Mouse (Mus musculus): ENCODE data around the gene Btbd11. TPM values are rescaled to one million over a fixed set of nuclear protein-coding genes. Genes with fewer than 3 reads are reported as not detected.

Gene Btbd11
- polyA plus RNA-seq, 1 experiment from 2014 or later = 0.39 TPM

DNA sequence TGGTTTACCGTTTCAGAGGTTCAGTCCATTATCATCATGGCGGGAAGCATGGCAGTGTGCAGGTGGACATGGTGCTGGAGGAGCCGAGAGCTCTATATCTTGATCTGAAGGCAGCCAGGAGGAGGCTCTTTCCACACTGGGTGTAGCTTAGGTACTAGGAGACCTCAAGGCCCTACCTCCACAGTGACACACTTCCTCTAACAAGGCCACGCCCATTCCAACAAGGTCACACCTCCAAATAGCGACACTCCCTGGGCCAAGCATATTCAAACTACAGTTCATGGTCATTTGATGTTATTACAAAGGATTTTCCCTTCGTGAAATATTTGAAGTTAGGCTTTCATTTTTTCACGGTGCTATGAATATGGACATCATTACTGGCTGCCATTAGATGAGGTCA, 3.6 kb upstream of the Btbd11 start:
- no peaks in the 10 kb centered on the region for H3K9me3 ChIP-seq (ENCODE audit: control insufficient read depth)
- 83% methylated on average over 7 of the region's 7 CpGs for WGBS
- H3K27ac ChIP-seq (ENCODE audit: low read depth, low read length) = no peak overlapping the region
- no peak for TF ChIP-seq CTCF (IDR thresholded peaks at IDR 0.05; ENCODE audit: low read depth)
- no peak overlapping the region for H3K4me2 ChIP-seq (replicated peaks; ENCODE audit: low read depth)
- no peak overlapping the region for H3K4me3 ChIP-seq (ENCODE audit: low read depth, low read length)
- H3K36me3 ChIP-seq (ENCODE audit: control insufficient read depth, insufficient read depth) = no peaks in the 10 kb centered on the region
- H3K9ac ChIP-seq (ENCODE audit: low read depth, low read length) = no peak overlapping the region
- peaks cover 6% of the 10 kb centered on the region; the same call in 1 of the 2 replicates for H3K4me1 ChIP-seq (replicated peaks; ENCODE audit: control insufficient read depth, insufficient read depth, low read length)
- ATAC-seq = no peak
- peaks cover 10% of the 10 kb centered on the region for H3K27me3 ChIP-seq (replicated peaks; ENCODE audit: control insufficient read depth, insufficient read depth, low read length)

DNA sequence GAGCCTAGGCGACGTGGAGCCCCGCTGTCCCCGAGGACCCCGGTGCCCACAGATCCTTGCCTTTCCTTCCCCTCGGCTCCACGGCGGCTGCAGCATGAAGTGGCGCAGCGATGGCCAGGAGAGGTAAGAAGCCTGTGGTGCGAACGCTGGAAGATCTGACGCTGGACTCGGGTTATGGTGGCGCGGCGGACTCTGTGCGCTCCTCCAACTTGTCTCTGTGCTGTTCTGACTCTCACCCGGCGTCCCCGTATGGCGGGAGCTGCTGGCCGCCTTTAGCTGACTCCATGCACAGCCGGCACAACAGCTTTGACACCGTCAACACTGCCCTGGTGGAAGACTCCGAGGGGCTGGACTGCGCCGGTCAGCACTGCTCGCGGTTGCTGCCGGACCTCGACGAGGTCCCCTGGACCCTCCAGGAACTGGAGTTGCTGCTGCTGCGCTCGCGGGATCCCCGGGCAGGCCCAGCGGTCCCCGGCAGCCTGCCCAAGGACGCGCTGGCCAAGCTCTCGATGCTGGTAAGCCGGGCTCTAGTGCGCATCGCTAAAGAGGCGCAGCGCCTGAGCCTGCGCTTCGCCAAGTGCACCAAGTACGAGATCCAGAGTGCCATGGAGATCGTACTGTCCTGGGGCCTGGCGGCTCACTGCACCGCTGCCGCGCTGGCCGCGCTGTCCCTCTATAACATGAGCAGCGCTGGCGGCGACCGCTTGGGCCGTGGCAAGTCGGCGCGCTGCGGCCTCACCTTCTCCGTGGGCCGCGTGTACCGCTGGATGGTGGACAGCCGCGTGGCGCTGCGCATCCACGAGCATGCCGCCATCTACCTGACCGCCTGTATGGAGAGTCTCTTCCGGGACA, 831 bp downstream of the Btbd11 start:
- Histone ChIP-seq H3K4me1 (replicated peaks; ENCODE audit: control insufficient read depth, insufficient read depth, low read length) (peaks cover 7% of the 10 kb centered on the region; the same call in 1 of the 2 replicates), H3K4me2 (replicated peaks; ENCODE audit: low read depth) (peak overlapping the region; percentile 99), H3K9ac (ENCODE audit: low read depth, low read length) (peak overlapping the region; percentile 48), H3K9me3 (ENCODE audit: control insufficient read depth) (no peaks in the 10 kb centered on the region), H3K27me3 (replicated peaks; ENCODE audit: control insufficient read depth, insufficient read depth, low read length) (peaks cover 23% of the 10 kb centered on the region), H3K27ac (ENCODE audit: low read depth, low read length) (no peak overlapping the region), H3K36me3 (ENCODE audit: control insufficient read depth, insufficient read depth) (no peaks in the 10 kb centered on the region), H3K4me3 (ENCODE audit: low read depth, low read length) (peak overlapping the region; percentile 59)
- WGBS = under 1% methylated on average over 78 of the region's 78 CpGs
- TF ChIP-seq CTCF (IDR thresholded peaks at IDR 0.05; ENCODE audit: low read depth) = no peak
- ATAC-seq = peak; percentile 28; the same call in 1 of the 2 replicates

DNA sequence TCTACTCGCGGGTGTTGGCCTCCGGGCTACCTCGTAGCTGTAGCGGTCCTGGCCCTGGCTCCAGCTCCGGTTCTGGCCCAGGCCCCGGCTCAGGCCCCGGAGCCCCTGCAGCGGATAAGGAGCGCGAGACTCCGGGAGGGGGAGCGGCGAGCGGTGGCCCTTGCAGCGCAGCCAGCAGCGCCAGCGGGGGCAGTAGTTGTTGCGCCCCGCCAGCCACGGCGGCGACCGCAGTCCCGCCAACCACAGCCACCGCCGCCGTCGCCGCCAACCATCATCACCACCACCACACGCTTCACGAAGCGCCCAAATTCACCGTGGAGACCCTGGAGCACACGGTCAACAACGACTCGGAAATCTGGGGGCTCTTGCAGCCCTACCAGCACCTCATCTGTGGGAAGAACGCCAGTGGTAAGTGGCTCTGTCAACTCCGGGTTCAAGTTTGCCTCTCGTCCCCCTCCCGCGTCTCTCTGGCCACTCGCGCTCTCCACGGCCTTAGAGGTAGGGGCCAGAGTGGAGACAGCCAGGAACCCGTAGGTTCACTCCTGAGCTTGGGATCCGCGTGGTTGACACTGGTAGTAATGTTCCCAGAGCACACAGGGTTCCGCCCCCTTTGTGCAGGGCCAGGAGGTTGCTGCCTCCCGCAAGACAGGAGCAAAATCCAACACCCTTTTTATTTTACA, 1.6 kb downstream of the Btbd11 start:
- TF ChIP-seq CTCF (IDR thresholded peaks at IDR 0.05; ENCODE audit: low read depth) = no peak
- 2% methylated on average over 50 of the region's 50 CpGs for WGBS
- H3K9ac ChIP-seq (ENCODE audit: low read depth, low read length) = peak overlapping the region; percentile 48; the same call in 1 of the 2 replicates

DNA sequence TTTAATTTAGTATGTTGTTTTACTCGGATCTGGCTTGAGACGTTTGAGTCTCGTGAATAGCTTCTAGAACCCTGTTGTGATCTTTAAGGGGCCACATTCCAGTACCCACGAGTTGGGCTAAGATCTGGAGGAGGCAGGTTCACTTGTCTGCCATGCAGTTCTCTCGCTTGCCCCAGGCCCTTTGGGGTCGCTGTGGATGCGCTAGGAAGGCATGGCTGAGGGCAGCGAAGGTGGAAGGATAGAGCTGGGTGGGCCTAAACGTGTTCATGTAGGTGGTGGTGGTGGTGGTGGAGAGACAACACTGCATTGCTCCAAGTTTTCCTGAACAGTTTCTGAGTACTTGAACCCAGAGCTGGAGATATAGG, 2.1 kb downstream of the Btbd11 start:
- Histone ChIP-seq H3K27ac (ENCODE audit: low read depth, low read length) (no peak overlapping the region), H3K27me3 (replicated peaks; ENCODE audit: control insufficient read depth, insufficient read depth, low read length) (peaks cover 23% of the 10 kb centered on the region), H3K36me3 (ENCODE audit: control insufficient read depth, insufficient read depth) (no peaks in the 10 kb centered on the region), H3K4me3 (ENCODE audit: low read depth, low read length) (peak overlapping the region; percentile 59), H3K9ac (ENCODE audit: low read depth, low read length) (no peak overlapping the region), H3K4me1 (replicated peaks; ENCODE audit: control insufficient read depth, insufficient read depth, low read length) (peaks cover 7% of the 10 kb centered on the region; the same call in 1 of the 2 replicates), H3K9me3 (ENCODE audit: control insufficient read depth) (no peaks in the 10 kb centered on the region), H3K4me2 (replicated peaks; ENCODE audit: low read depth) (peak overlapping the region; percentile 99)
- ATAC-seq = no peak
- 8% methylated on average over 9 of the region's 9 CpGs for WGBS
- peak; percentile 67 for TF ChIP-seq CTCF (IDR thresholded peaks at IDR 0.05; ENCODE audit: low read depth)

More for the DNA sequence above, 1.6 kb downstream of the Btbd11 start:
- Histone ChIP-seq H3K27me3 (replicated peaks; ENCODE audit: control insufficient read depth, insufficient read depth, low read length) (peaks cover 23% of the 10 kb centered on the region), H3K36me3 (ENCODE audit: control insufficient read depth, insufficient read depth) (no peaks in the 10 kb centered on the region), H3K9me3 (ENCODE audit: control insufficient read depth) (no peaks in the 10 kb centered on the region), H3K4me1 (replicated peaks; ENCODE audit: control insufficient read depth, insufficient read depth, low read length) (peaks cover 7% of the 10 kb centered on the region; the same call in 1 of the 2 replicates), H3K4me3 (ENCODE audit: low read depth, low read length) (peak overlapping the region; percentile 59), H3K4me2 (replicated peaks; ENCODE audit: low read depth) (peak overlapping the region; percentile 99), H3K27ac (ENCODE audit: low read depth, low read length) (no peak overlapping the region)
- no peak for ATAC-seq

DNA sequence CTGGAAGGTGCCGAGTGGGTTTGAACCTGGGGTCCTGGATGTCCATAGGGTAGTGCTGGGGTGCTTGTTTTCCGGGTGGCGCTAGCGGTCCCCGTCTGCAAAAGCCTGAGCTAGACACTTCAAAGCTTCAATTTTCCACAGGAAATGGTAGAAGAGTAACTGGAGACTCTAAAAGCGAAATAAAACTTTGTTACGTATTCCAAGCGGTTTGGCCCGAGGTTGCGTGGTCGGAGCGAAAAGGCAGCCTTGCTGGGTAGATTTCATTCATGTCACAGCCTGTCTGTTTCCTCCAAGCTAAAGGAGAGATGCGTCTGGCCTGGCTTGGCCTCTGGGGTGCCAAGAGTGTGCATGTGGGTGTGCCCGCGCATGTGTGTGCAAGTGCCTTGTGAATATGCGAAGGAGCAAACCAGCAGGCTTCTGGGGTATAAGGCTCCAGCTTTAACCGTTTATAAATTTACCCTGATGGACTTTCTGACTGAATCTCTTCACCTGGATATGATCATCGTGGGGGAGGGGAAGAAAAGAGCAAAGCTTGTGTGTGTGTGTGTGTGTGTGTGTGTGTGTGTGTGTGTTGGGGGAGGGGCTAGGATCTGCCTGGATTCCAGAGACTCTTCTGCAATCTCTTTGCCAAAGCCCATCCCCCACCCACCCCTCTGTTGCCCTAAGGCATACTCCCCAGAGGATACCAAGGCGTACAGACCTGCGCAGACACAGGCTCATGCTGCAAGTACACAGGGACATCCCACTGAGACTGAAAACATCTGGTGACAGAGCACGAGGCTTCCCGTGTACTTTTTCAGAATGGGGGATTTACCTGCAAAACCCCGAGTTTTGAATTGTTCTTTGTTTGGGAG, 2.9 kb downstream of the Btbd11 start:
- WGBS = 64% methylated on average over 23 of the region's 23 CpGs
- TF ChIP-seq CTCF (IDR thresholded peaks at IDR 0.05; ENCODE audit: low read depth) = no peak
- H3K4me2 ChIP-seq (replicated peaks; ENCODE audit: low read depth) = no peak overlapping the region
- H3K27me3 ChIP-seq (replicated peaks; ENCODE audit: control insufficient read depth, insufficient read depth, low read length) = peaks cover 23% of the 10 kb centered on the region
- H3K4me3 ChIP-seq (ENCODE audit: low read depth, low read length) = no peak overlapping the region
- no peak overlapping the region for H3K9ac ChIP-seq (ENCODE audit: low read depth, low read length)
- no peaks in the 10 kb centered on the region for H3K36me3 ChIP-seq (ENCODE audit: control insufficient read depth, insufficient read depth)
- no peak overlapping the region for H3K27ac ChIP-seq (ENCODE audit: low read depth, low read length)
- H3K9me3 ChIP-seq (ENCODE audit: control insufficient read depth) = no peaks in the 10 kb centered on the region
- H3K4me1 ChIP-seq (replicated peaks; ENCODE audit: control insufficient read depth, insufficient read depth, low read length) = peaks cover 7% of the 10 kb centered on the region; the same call in 1 of the 2 replicates
- ATAC-seq = no peak
